Mouse (Mus musculus) heart, postnatal 0 days (tissue): ENCODE data around the gene B3gat2. TPM values are rescaled to one million over a fixed set of nuclear protein-coding genes. Genes with fewer than 3 reads are reported as not detected.

Experiments used
- ATAC-seq: fragments of 200-750 bp; cut with Nextera tagmentation; 2 replicates; pipeline ENCODE4 v1.8.0; 2017; ENCODE audit warnings: low read depth, moderate number of reproducible peaks, moderate library complexity; ENCODE audit not compliant: insufficient read depth
- DNase-seq: peaks from one replicate; pipeline ENCODE4 v3.0.0-alpha.2; 2016; ENCODE audit warnings: low spot score
- H3K27ac ChIP-seq: fragments of 300-500 bp; sonication (generic); 2 replicates; pipeline ENCODE4 v1.5.1; 2014; ENCODE audit warnings: low read depth, mild to moderate bottlenecking
- H3K27me3 ChIP-seq: fragments of 300-500 bp; sonication (generic); 2 replicates; pipeline ENCODE4 v1.6.1; 2014; ENCODE audit warnings: low read length, mixed read lengths; ENCODE audit not compliant: control insufficient read depth, insufficient read depth
- H3K36me3 ChIP-seq: fragments of 300-500 bp; sonication (generic); replicated peaks from 2 replicates; pipeline ENCODE4 v1.6.1; 2014; ENCODE audit warnings: low read length, mixed read lengths; ENCODE audit not compliant: control insufficient read depth, insufficient read depth
- H3K4me1 ChIP-seq: fragments of 300-500 bp; sonication (generic); 2 replicates; pipeline ENCODE4 v1.6.1; 2014; ENCODE audit warnings: antibody characterized with exemption; ENCODE audit not compliant: control insufficient read depth, insufficient read depth
- H3K4me2 ChIP-seq: fragments of 300-500 bp; sonication (generic); 2 replicates; pipeline ENCODE4 v1.6.1; 2014; ENCODE audit warnings: low read depth, mild to moderate bottlenecking, low read length, moderate library complexity
- H3K4me3 ChIP-seq: fragments of 300-500 bp; sonication (generic); 2 replicates; pipeline ENCODE4 v1.5.1; 2014; ENCODE audit warnings: low read depth, low read length
- H3K9ac ChIP-seq: fragments of 300-500 bp; sonication (generic); replicated peaks from 2 replicates; pipeline ENCODE4 v1.6.1; 2014; ENCODE audit warnings: low read depth, low read length, mixed read lengths
- H3K9me3 ChIP-seq: fragments of 300-500 bp; sonication (generic); replicated peaks from 2 replicates; pipeline ENCODE4 v1.6.1; 2016; ENCODE audit warnings: low read length; ENCODE audit not compliant: control insufficient read depth
- CTCF ChIP-seq: IDR thresholded peaks from 2 replicates; pipeline ENCODE4 v1.5.1; 2016; ENCODE audit warnings: antibody characterized with exemption, control low read depth, low read depth
- EP300 ChIP-seq: IDR thresholded peaks from 2 replicates; pipeline ENCODE4 v1.6.1; 2016; ENCODE audit warnings: antibody characterized with exemption, low read depth
- WGBS: fragments of 180-500 bp; shearing (Covaris S2); extraction: QIAGEN DNeasy Blood & Tissue Kit; methylation state at CpG from one replicate; pipeline ENCODE4 v1.1.7; 2014; 5-methylcytosine and 5-hydroxymethylcytosine counted together
- polyA plus RNA-seq: library from polyadenylated mRNA; unstranded; fragments of >200 nt; fragmentation: Nextera tagmentation; extraction: Ambion mirVana; gene quantifications from 2 replicates; pipeline ENCODE4 v1.2.1, GENCODE M21; 2015
- total RNA-seq: library from RNA; depleted of rRNA; stranded (reverse); fragments of >200 nt; gene quantifications from 2 replicates; pipeline ENCODE4 v1.2.3, GENCODE M21; 2014; ENCODE audit warnings: low replicate concordance

Gene B3gat2
- total and polyA plus RNA-seq, 2 experiments from 2014 or later = 0.16 TPM; not detected in 1

GRCm38 (mm10) chr1:23762136-23762687, 659 bp downstream of the B3gat2 start:
- DNase-seq (no peak), ATAC-seq (no peak; the same call in 1 of the 2 replicates)
- Histone ChIP-seq H3K4me1 (peaks cover 10% of the 10 kb centered on the region; the same call in 1 of the 2 replicates), H3K27ac (no peak overlapping the region), H3K4me2 (peak overlapping the region; percentile 92), H3K36me3 (no peaks in the 10 kb centered on the region), H3K4me3 (peak overlapping the region; percentile 59), H3K27me3 (peaks cover 48% of the 10 kb centered on the region), H3K9me3 (no peaks in the 10 kb centered on the region), H3K9ac (no peak overlapping the region)
- no peak for TF ChIP-seq EP300
- under 1% methylated on average over 45 of the region's 45 CpGs for WGBS

- H3K9me3 ChIP-seq = no peaks in the 10 kb centered on the region
Observed at GRCm38 (mm10) chr1:23762782-23763630, 1.5 kb downstream of the B3gat2 start.

GRCm38 (mm10) chr1:23763726-23764125, 2.2 kb downstream of the B3gat2 start:
- no peak overlapping the region for H3K4me3 ChIP-seq
- peaks cover 10% of the 10 kb centered on the region; the same call in 1 of the 2 replicates for H3K4me1 ChIP-seq
- H3K9me3 ChIP-seq = no peaks in the 10 kb centered on the region
- TF ChIP-seq EP300 (no peak), CTCF (no peak)
- ATAC-seq = no peak
- WGBS = 4% methylated on average over 7 of the region's 7 CpGs
- H3K27ac ChIP-seq = no peak overlapping the region
- H3K9ac ChIP-seq = no peak overlapping the region
- peaks cover 51% of the 10 kb centered on the region for H3K27me3 ChIP-seq
- no peak for DNase-seq
- H3K4me2 ChIP-seq = no peak overlapping the region
- no peaks in the 10 kb centered on the region for H3K36me3 ChIP-seq

More at GRCm38 (mm10) chr1:23762782-23763630, 1.5 kb downstream of the B3gat2 start:
- 2% methylated on average over 64 of the region's 65 CpGs for WGBS
- peak overlapping the region; percentile 92 for H3K4me2 ChIP-seq
- peak overlapping the region; percentile 59 for H3K4me3 ChIP-seq
- no peak overlapping the region for H3K27ac ChIP-seq
- H3K27me3 ChIP-seq = peaks cover 48% of the 10 kb centered on the region
- TF ChIP-seq CTCF (peak; percentile 93), EP300 (no peak)
- H3K4me1 ChIP-seq = peaks cover 10% of the 10 kb centered on the region; the same call in 1 of the 2 replicates
- ATAC-seq (peak; percentile 77; the same call in 1 of the 2 replicates), DNase-seq (peak; percentile 62)
- H3K9ac ChIP-seq = no peak overlapping the region
- no peaks in the 10 kb centered on the region for H3K36me3 ChIP-seq

GRCm38 (mm10) chr1:23764710-23765109, 3.2 kb downstream of the B3gat2 start:
- Histone ChIP-seq H3K27me3 (peaks cover 45% of the 10 kb centered on the region), H3K27ac (no peak overlapping the region), H3K36me3 (no peaks in the 10 kb centered on the region), H3K4me3 (no peak overlapping the region), H3K4me1 (peaks cover 10% of the 10 kb centered on the region; the same call in 1 of the 2 replicates), H3K4me2 (no peak overlapping the region), H3K9ac (no peak overlapping the region), H3K9me3 (no peaks in the 10 kb centered on the region)
- TF ChIP-seq CTCF = no peak
- no peak for TF ChIP-seq EP300
- ATAC-seq (no peak), DNase-seq (no peak)
- WGBS = 62% methylated on average over 4 of the region's 4 CpGs

- H3K4me3 ChIP-seq = no peak overlapping the region
- no peak for ATAC-seq
- WGBS = 53% methylated on average over 3 of the region's 3 CpGs
Observed at GRCm38 (mm10) chr1:23773039-23773438, 11.5 kb downstream of the B3gat2 start.

More at GRCm38 (mm10) chr1:23773039-23773438, 11.5 kb downstream of the B3gat2 start:
- TF ChIP-seq EP300 (no peak), CTCF (no peak)
- H3K27ac ChIP-seq = no peak overlapping the region
- no peaks in the 10 kb centered on the region for H3K36me3 ChIP-seq
- no peak overlapping the region for H3K4me2 ChIP-seq
- H3K9me3 ChIP-seq = no peaks in the 10 kb centered on the region
- 0 out of 2 replicates have a peak, but pooled peaks cover 3% of the 10 kb centered on the region for H3K27me3 ChIP-seq
- DNase-seq = no peak
- H3K4me1 ChIP-seq = no peaks in the 10 kb centered on the region
- no peak overlapping the region for H3K9ac ChIP-seq
